Mouse (Mus musculus): ENCODE data around the gene Trpm8.

DNA sequence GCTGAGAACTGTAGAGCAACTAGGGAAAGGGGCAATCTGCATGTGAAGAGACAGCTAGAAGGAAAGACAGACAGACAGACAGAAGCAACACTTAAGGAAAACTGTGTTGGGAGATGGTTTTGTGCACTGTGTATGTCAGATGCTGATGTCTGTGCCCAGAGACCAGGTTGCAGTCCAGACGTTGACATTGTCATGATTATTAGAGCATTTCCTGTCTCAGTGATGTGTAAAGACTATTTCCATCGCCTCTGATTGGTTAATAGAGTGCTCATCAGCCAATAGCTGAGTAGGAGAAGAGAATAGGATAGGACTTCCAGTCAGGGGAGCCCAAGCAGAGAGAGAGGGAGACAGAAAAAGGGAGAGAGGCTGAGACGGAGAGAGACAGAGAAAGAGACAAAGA lies 155.1 kb downstream of the Trpm8 start:
- TF ChIP-seq CTCF (conservative IDR thresholded peaks at IDR 0.05; ENCODE audit: low read length) (no peak), NANOG (IDR thresholded peaks at IDR 0.05; ENCODE audit: borderline replicate concordance, low read length) (no peak), POU5F1 (IDR thresholded peaks at IDR 0.05; ENCODE audit: borderline replicate concordance, low read length) (no peak)

All from E14TG2a.4 (cell line).